Mouse (Mus musculus): ENCODE measurements around the gene Pax3.

- TF ChIP-seq TCF12 (IDR thresholded peaks at IDR 0.05; ENCODE audit: insufficient read depth, poor library complexity, severe bottlenecking) (no peak), POLR2A (IDR thresholded peaks at IDR 0.05; ENCODE audit: insufficient read length, low read depth) (no peak), E2F4 (IDR thresholded peaks at IDR 0.05; ENCODE audit: insufficient read depth) (no peak), USF1 (IDR thresholded peaks at IDR 0.05; ENCODE audit: low read depth) (no peak), SRF (IDR thresholded peaks at IDR 0.05; ENCODE audit: control insufficient read depth, insufficient read length, low read depth) (peak; percentile 40), MAX (IDR thresholded peaks at IDR 0.05; ENCODE audit: low read depth) (no peak)
Measured at GRCm38 (mm10) chr1:78215749-78216508, 19.0 kb upstream of the Pax3 start.
